Mouse (Mus musculus) heart, adult 18-20 months (tissue): ENCODE results near the gene Dock6. TPM values are rescaled to one million over a fixed set of nuclear protein-coding genes. Genes with fewer than 3 reads are reported as not detected.

Source experiments
- microRNA-seq, 2 experiments: library from miRNA; unstranded; fragments of <30 nt; microRNA quantifications; one replicate each; pipeline ENCODE4 v1.2.0; 2022
- total RNA-seq, 2 experiments: library from RNA; stranded (reverse); gene quantifications; 2 replicates each; pipeline ENCODE4 v1.2.3; 2021

Gene Dock6
- total RNA-seq, 2 experiments from 2014 or later, result 24.3 to 24.6 TPM

Small RNAs within 50 kb of the gene (microRNA-seq; reads per million reads assigned to microRNA genes)
- 0.76 to 5.4 reads per million in 2 experiments for gene Mir7083

Other genes starting within 250 kb of the Dock6 start
- gene Smarca4, start 236.5 kb downstream of the Dock6 start, total RNA-seq, result 10 to 100 TPM; 45.7 to 50.8 TPM
- 1 to 10 TPM; 1.9 to 2.4 TPM for gene Ldlr, start 129.2 kb downstream of the Dock6 start, total RNA-seq
- gene Spc24, start 92.3 kb downstream of the Dock6 start, total RNA-seq, result 1 to 10 TPM; 4.7 to 6.4 TPM
- gene Kank2, start 53.9 kb downstream of the Dock6 start, total RNA-seq, result 10 to 100 TPM; 58.1 to 60.8 TPM
- gene Angptl8, start 17.1 kb downstream of the Dock6 start, total RNA-seq, result under 1 TPM in 1 of 2 experiments, not detected in 1; 0.69 TPM
- 10 to 100 TPM; 16.2 to 18.2 TPM for gene Rab3d, start 65.6 kb upstream of the Dock6 start, total RNA-seq
- gene Ccdc159, start 74.8 kb upstream of the Dock6 start, total RNA-seq, result 1 to 10 TPM; 3.7 to 6.0 TPM
- 10 to 100 TPM; 72.7 to 81.2 TPM for gene Tmem205, start 74.9 kb upstream of the Dock6 start, total RNA-seq
- gene Plppr2, start 84.4 kb upstream of the Dock6 start, total RNA-seq, result 1 to 10 TPM; 2.4 to 3.0 TPM
- 1 to 10 TPM; 7.6 to 7.8 TPM for gene Swsap1, start 103.1 kb upstream of the Dock6 start, total RNA-seq
- 1 to 10 TPM in 1 of 2 experiments, under 1 TPM in 1; 0.84 to 2.1 TPM for gene Epor, start 110.9 kb upstream of the Dock6 start, total RNA-seq
- 1 to 10 TPM; 4.8 to 7.1 TPM for gene Rgl3, start 136.8 kb upstream of the Dock6 start, total RNA-seq
- under 1 TPM in 1 of 2 experiments, not detected in 1; 0.31 TPM for gene Ccdc151, start 150.0 kb upstream of the Dock6 start, total RNA-seq
- gene Prkcsh, start 150.2 kb upstream of the Dock6 start, total RNA-seq, result 10 to 100 TPM; 58.7 to 64.6 TPM
- under 1 TPM in 1 of 2 experiments, not detected in 1; 0.26 TPM for gene Elavl3, start 199.4 kb upstream of the Dock6 start, total RNA-seq
- gene Gm49318, start 218.6 kb upstream of the Dock6 start, total RNA-seq, result under 1 TPM in 1 of 2 experiments, not detected in 1; 0.55 TPM
- 1 to 10 TPM; 3.8 to 3.9 TPM for gene Zfp653, start 218.7 kb upstream of the Dock6 start, total RNA-seq
- gene Ecsit, start 232.8 kb upstream of the Dock6 start, total RNA-seq, result 100 to 1,000 TPM; 105 to 108 TPM
- gene Cnn1, start 246.6 kb upstream of the Dock6 start, total RNA-seq, result 1 to 10 TPM; 7.1 to 9.8 TPM